Mouse (Mus musculus) common myeloid progenitor, adult 5-6 weeks (primary cell): ENCODE measurements around the gene Srek1. TPM values are rescaled to one million over a fixed set of nuclear protein-coding genes. Genes with fewer than 3 reads are reported as not detected.
A peak's percentile ranks its signal among the peaks of the same experiment; 100 is the strongest.

Source experiments
- ATAC-seq: replicated peaks from 2 replicates; pipeline ENCODE4 v1.8.0; 2016; ENCODE audit warnings: low read depth, mild to moderate bottlenecking, moderate TSS enrichment, inconsistent platforms; ENCODE audit not compliant: poor library complexity, severe bottlenecking
- total RNA-seq: library from RNA; stranded (forward); fragments of 200-1000, 187-1606 nt; gene quantifications from 2 replicates; pipeline ENCODE4 v1.2.3, GENCODE M21; 2017

Gene Srek1
- total RNA-seq = 105 and 125 TPM in 2 replicates

- peak; percentile 82 for ATAC-seq
Observed at GRCm38 (mm10) chr13:103774119-103774757, at the start of gene Srek1. Srek1 (minus strand) TSS chr13:103774608.

DNA sequence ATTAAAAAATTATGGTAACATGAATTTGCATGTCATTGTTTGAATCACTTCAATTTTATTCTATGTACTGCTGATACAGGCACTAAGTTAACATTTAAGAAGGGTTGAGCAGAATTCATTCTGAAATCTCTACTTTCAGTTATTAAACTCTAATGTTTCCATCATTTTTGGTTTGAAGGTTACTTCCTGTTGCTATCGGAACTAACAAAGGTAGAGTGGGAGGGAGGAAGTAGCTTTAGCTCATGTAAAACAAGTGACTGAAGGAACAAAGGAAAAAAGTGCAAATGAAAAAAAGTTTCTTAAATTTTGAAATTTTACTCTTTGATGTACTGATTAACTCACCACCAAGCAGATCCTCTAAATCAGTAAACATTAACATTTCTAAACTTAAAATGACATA is 47.9 kb upstream of the Srek1 start:
- no peak for ATAC-seq

GRCm38 (mm10) chr13:103819377-103819776 is 45.0 kb upstream of the Srek1 start:
- no peak for ATAC-seq

DNA sequence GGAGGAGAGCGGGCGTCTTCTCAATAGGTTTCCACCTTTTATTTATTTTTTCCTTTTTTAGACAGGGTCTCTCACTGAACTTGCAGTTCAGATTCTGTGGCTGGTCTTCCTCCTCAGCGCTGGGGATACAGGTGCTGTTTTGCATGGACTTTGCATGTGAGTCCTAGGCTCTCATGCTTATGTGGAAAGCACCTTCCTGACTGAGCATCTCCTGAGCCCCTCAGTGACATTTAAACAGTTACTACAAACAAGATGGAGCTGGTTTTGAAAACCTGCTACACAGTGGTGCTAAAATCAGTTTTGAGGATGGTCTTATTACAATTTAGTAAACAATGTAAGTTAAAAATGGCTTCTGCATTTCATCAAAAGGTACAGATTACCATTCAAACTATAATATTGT is 43.5 kb upstream of the Srek1 start:
- no peak for ATAC-seq

GRCm38 (mm10) chr13:103807464-103807863 is 33.1 kb upstream of the Srek1 start:
- peak; percentile 77 for ATAC-seq

GRCm38 (mm10) chr13:103806210-103806851 is 31.9 kb upstream of the Srek1 start:
- ATAC-seq = no peak

DNA sequence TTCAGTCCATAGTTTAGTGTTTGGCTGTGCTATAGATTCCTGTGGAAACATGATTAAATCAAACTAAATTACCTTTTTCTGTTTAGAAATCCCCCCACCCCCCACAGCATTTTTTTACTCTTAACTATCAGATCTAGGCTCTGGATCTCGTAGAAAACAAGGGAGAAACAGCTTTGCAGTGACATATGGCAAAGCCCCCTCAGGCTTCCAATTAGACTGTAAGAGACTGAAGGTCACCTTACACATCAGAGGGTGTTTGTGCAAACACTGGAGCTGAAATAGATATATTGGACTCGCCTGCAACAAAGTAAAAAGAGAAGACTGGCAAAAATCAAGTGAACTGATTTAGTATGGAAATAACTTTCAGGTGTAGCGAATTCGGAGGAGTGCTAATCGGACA is 29.3 kb upstream of the Srek1 start:
- no peak for ATAC-seq

- ATAC-seq = no peak
Observed at GRCm38 (mm10) chr13:103801021-103801420, 26.6 kb upstream of the Srek1 start.

DNA sequence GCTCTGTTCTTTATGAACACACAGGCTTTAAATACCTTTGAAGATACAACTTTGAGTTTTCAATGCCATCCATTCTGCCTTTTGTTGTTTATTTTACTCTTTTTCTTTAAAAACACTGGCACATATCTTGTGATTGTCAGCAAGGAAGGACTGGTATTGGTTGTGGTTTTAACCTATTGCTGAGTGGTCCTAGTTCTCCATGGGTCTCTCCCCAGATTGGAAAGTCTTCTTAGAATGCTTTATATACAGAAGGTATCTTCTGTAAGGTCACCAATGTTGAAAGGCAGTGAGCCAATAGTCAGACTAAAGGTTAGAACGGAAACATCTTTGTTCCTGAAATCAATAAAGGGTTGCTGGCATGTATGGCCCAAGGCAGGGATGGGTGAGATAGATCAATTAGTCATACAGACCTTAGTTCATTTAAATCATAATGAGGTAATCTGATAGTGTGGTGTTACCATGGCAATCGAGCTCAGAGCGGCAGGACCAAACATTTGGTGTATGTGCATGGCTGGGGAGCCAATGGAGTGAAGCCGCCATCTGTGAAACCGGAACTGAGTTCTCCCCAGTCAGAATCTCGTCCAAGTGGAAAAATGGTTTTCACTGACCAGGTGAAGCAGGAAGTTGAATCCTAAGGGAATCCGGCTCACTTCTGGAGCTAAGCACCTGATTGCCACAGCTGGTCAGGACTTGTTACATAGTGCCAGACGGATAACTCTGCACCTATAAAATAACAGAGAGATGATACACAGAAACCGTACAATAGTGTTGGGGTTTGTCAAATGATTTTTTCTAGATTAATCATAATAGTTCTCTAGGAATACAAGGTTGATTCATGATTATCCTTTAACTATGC is 20.5 kb upstream of the Srek1 start:
- ATAC-seq = no peak

DNA sequence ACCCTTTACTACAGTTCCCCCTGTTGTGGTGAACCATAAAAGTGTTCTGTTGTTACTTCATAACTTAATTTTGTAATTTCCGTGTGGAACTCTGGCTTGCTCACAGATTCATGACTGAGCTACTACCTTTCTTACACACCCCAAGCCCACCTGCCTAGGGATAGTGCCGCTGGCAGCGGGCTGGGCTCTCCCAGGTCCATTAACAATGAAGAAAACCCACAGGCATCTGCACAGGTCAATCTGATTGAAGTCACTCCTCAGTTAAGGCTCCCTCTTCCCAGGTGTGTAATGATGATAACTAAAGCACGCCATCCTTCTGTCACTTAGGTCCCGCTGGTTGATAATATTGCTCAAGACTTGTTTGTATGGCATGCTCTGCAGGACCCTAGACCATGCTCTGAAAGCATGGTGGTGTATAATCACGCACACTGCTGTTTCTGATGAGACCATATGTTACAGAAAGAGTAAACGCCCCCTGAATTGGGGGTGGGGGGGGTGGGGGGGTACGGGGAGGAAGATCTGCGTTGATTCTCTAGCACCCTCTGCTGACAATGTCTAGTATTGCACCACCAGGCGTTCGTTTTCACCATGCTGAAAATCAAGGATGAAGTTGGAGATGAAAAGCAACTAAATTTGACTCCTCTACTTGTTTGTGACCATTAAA is 5.6 kb upstream of the Srek1 start:
- ATAC-seq = peak; percentile 62; the same call in 1 of the 2 replicates

GRCm38 (mm10) chr13:103777126-103777525 is 2.7 kb upstream of the Srek1 start:
- ATAC-seq = no peak

DNA sequence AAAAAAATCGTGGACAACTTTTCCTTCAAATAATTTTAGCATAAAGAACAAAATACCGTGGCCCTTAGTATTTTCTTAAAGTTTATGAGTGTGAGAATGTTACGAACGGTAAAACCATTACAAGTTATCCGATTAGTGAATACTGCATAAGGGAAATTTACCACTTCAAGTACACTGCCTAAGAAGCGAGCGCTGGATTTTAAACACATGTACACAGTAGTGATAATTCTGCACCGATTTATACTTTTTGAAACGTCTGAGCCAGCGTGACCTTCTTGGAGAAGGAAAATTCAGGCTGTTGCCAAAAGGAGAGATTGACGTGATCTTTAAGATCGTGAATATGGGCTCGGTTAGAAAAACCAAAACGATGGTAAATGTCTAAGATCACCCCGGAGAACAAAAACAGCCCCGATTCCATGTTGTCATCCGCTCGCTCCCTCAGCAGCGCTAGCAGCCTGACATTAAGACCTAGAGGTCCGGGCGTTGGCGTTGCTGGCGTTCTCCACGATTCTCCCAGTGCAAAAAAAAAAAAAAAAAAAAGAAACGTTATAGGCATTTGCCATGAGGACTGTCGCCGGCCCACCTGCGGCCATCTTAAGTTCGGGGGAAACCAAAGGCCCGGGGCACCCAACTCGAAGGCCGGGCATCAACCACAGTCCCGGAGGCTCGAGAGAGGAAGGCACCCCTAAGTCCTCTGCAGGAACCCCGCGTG is 845 bp downstream of the Srek1 start:
- peak; percentile 59 for ATAC-seq

DNA sequence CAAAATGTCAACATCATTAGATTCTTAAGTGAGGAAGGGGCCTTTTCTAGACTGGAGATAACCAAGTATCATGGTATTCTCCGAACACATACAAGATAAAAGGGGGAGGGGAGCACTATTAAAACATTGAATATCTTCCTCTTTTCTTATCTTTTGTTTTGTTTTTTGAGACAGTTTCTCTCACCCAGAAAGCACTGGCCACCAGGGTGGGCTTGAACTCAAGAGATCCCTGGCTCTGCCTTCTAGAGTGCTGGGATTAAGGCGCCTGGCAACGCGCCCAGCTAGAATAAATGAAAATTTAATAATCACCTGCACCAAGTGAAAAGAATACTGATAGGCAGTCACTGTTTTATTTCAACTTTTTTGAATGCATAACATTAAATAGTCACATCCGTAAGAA is 1.5 kb downstream of the Srek1 start:
- ATAC-seq = 0 out of 2 replicates have a peak, but pooled peaks have one; percentile 12

DNA sequence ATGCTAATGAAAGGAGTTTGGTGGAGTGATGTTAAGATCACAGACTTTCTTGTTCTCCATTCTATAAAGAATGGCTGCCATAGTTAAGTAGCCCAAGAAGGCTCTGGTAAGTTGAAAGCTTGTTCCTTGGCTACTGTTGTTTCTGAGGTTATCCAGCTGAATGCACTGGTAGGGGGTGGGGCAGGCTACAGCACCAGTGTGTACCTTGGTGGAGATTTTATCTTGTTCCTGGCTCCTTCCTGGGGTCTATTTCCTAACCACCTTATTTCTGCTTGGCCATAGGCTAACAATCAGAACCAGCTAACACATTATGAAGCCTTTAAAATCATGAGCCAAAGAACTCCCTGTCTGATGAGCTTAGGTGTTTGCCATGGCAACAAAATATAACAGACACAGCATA is 3.6 kb downstream of the Srek1 start:
- no peak for ATAC-seq

DNA sequence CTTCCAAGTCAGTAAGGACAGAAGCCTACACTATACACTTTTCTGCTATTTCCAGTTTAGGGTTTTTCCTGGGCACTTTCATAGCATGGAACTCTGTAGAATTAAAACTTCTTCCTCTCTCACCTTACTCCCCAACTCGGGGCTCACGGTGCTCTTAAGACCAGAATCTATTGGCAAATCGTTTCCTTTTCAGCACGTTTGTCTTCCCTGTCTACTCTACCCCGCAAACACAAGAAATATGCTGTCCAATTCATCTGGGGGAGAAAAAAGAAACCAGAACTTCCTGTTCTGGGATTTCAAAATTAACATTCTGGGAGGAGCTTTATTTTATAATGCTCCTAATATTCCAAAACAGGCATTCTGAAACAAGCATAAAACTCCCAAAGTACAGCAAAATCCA is 6.5 kb downstream of the Srek1 start:
- 0 out of 2 replicates have a peak, but pooled peaks have one; percentile 39 for ATAC-seq

DNA sequence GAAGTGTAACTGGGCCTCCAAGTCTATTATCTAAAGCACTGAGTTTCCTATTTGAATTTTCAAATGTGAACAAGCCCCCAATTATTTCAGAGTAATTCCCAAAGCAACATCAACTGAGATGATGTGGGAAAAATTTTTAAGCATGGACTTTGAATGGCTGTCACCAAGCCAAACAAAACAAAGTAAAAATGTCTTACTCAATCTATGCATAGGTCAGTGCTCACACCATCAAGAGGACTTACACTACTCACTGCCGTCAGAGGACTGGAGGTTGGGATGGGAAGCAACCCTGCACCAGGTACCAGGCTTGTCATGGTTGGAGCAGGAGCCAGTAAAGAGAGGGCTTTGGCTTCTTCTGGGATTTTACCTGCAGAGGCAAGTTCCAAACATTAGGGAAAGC is 10.8 kb downstream of the Srek1 start:
- ATAC-seq = no peak

DNA sequence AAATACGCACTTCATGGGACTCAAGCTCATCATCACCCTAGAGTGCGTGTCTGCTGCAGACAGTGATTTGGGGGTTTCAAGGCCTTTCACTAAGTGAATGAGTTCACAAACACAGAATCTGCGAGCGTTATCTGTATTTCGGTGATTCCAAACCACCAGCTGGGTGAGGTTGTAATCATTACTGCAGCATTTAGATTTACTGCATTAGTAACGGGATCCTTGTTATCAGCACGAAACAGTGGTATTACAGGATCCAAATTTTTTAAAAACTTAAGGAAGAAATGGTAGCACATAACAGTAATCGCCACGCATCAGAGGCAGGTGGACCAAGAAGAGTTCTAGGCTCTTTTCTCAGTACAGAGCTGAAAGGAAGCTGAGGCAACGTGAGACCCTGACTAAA is 12.4 kb downstream of the Srek1 start:
- no peak for ATAC-seq

DNA sequence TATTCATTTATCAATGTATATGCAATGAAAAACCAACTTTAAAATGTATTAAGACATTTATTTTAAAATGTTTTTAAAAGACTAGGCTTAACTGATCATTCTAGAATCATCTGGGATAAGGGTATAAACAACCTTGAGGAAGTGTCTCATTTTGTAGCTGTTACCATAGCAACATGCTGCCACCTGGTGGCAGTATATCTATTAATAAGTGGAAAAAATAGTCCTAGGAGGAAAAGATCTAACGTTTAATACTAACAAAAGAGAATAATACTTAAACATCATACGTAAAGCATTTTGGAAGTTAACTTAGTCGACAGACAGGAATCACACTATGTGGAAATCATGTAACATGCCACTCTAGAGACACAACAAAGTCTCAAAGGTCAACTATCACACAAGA is 23.0 kb downstream of the Srek1 start:
- ATAC-seq = peak; percentile 81; the same call in 1 of the 2 replicates

GRCm38 (mm10) chr13:103745688-103746087 is 28.7 kb downstream of the Srek1 start:
- ATAC-seq = no peak

DNA sequence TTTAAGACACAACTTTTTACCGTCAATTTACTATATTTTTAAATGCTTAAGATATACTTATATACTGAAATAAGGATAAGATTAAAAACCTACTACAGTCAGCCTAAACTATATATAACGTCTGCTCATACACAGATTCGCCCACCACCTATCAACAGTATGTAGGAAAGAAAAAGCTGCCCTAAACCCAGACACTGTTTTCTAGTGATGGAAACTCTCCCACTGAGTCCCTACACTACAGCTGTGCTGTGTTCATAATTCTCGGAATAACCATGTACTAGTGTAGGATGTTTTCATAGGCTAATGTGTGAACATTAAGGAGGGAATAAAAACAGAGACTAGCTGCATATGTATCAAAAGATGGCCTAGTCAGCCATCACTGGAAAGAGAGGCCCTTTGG is 29.2 kb downstream of the Srek1 start:
- ATAC-seq = no peak
